Comparison of ENCODE assay signal across 8 mouse cellular contexts in genomic region chr2:120972964-120973363, GRCm38 (mm10). TPM values are rescaled to one million over a fixed set of nuclear protein-coding genes. Genes with fewer than 3 reads are reported as not detected.
DNase-seq lines count a peak whose midpoint lies in the region; ATAC-seq and TF ChIP-seq lines count a peak whose summit lies in the region.

No protein-coding gene starts in this region.

- no peaks in the 10 kb centered on the region for H3K9me3 ChIP-seq in kidney, postnatal 0 days (replicated peaks; ENCODE audit: low read length)
- no peaks in the 10 kb centered on the region for H3K9me3 ChIP-seq in stomach, embryonic 16.5 days (replicated peaks; ENCODE audit: control insufficient read depth, low read length)

- no peak for ATAC-seq in kidney, postnatal 0 days (replicated peaks; ENCODE audit: low FRiP score, low read depth)
- ATAC-seq in stomach, embryonic 16.5 days (ENCODE audit: insufficient read depth, low FRiP score), result no peak

- no peak overlapping the region for H3K9ac ChIP-seq in kidney, postnatal 0 days (ENCODE audit: low read depth, low read length)
- H3K9ac ChIP-seq in stomach, embryonic 16.5 days (ENCODE audit: low read length), result no peak overlapping the region

- DNase-seq in embryo, embryonic 10.5 days (ENCODE audit: low spot score), result peak; percentile 20
- no peak for DNase-seq in embryo, embryonic 9.5 days (ENCODE audit: extremely low spot score)
- peak; percentile 16 for DNase-seq in retina, postnatal 1 day
- no peak for DNase-seq in retina, embryonic 14.5 days (ENCODE audit: low spot score)
- peak; percentile 7 for DNase-seq in kidney, postnatal 0 days (ENCODE audit: low spot score)
- no peak for DNase-seq in T-cell, adult 2 months (ENCODE audit: low spot score)
- no peak for DNase-seq in left cerebral cortex, adult 8-10 months (ENCODE audit: low spot score in 2 of 2)

- H3K36me3 ChIP-seq in kidney, postnatal 0 days (ENCODE audit: insufficient read depth, low read length), result no peaks in the 10 kb centered on the region
- H3K36me3 ChIP-seq in stomach, embryonic 16.5 days (ENCODE audit: control insufficient read depth, insufficient read depth, low read length), result no peaks in the 10 kb centered on the region

- H3K4me3 ChIP-seq in kidney, postnatal 0 days (replicated peaks; ENCODE audit: low read depth, low read length), result no peak overlapping the region
- H3K4me3 ChIP-seq in stomach, embryonic 16.5 days (replicated peaks; ENCODE audit: low read length), result no peak overlapping the region; the same call in 1 of the 2 replicates

- H3K4me2 ChIP-seq in kidney, postnatal 0 days (ENCODE audit: low read length), result 0 out of 2 replicates have a peak overlapping the region, but pooled peaks have one; percentile 11
- H3K4me2 ChIP-seq in stomach, embryonic 16.5 days (ENCODE audit: low read depth, low read length), result 0 out of 2 replicates have a peak overlapping the region, but pooled peaks have one; percentile 22

- H3K27me3 ChIP-seq in kidney, postnatal 0 days (ENCODE audit: insufficient read depth, low read length), result no peaks in the 10 kb centered on the region
- H3K27me3 ChIP-seq in stomach, embryonic 16.5 days (ENCODE audit: control insufficient read depth, insufficient read depth, low read length), result no peaks in the 10 kb centered on the region

- WGBS in kidney, postnatal 0 days, result 20% methylated on average over 5 of the region's 5 CpGs
- WGBS in stomach, embryonic 16.5 days, result 21% methylated on average over 5 of the region's 5 CpGs

- H3K27ac ChIP-seq in kidney, postnatal 0 days, result no peak overlapping the region
- H3K27ac ChIP-seq in stomach, embryonic 16.5 days (ENCODE audit: low read length), result no peak overlapping the region

- TF ChIP-seq CTCF in kidney, postnatal 0 days (IDR thresholded peaks at IDR 0.05; ENCODE audit: low read depth), result peak; percentile 28; the same call in 1 of the 2 replicates

- H3K4me1 ChIP-seq in kidney, postnatal 0 days (replicated peaks; ENCODE audit: insufficient read depth, low read length), result peaks cover 4% of the 10 kb centered on the region; the same call in 1 of the 2 replicates
- H3K4me1 ChIP-seq in stomach, embryonic 16.5 days (ENCODE audit: control insufficient read depth, insufficient read depth, low read length), result peaks cover 12% of the 10 kb centered on the region

RNA-seq across cellular contexts. Expression of gene Ubr1, which starts 2.4 kb away (rescaled TPM):
- polyA plus RNA-seq in kidney, postnatal 0 days (2015; fragmentation: Nextera tagmentation; extraction: Ambion mirVana), result 16.2 and 18.6 TPM in 2 replicates
- 21.3 and 21.5 TPM in 2 replicates for polyA plus RNA-seq in stomach, embryonic 16.5 days (2015; fragmentation: Nextera tagmentation; extraction: Ambion mirVana)
- total RNA-seq in left cerebral cortex, adult 8-10 months (2022), result 10 to 100 TPM; 40.6 to 46.5 (median 44.4) TPM

RNA-seq across cellular contexts. Expression of gene Tmem62, which starts 3.9 kb away (rescaled TPM):
- 6.1 and 6.9 TPM in 2 replicates for polyA plus RNA-seq in kidney, postnatal 0 days (2015; fragmentation: Nextera tagmentation; extraction: Ambion mirVana)
- 4.7 and 4.8 TPM in 2 replicates for polyA plus RNA-seq in stomach, embryonic 16.5 days (2015; fragmentation: Nextera tagmentation; extraction: Ambion mirVana)
- total RNA-seq in left cerebral cortex, adult 8-10 months (2022), result 10 to 100 TPM; 22.7 to 30.4 (median 25.3) TPM

RNA-seq across cellular contexts. Expression of gene Ccndbp1, which starts 35.2 kb away (rescaled TPM):
- polyA plus RNA-seq in kidney, postnatal 0 days (2015; fragmentation: Nextera tagmentation; extraction: Ambion mirVana), result 53.3 and 54.1 TPM in 2 replicates
- polyA plus RNA-seq in stomach, embryonic 16.5 days (2015; fragmentation: Nextera tagmentation; extraction: Ambion mirVana), result 37.1 and 39.1 TPM in 2 replicates
- total RNA-seq in left cerebral cortex, adult 8-10 months (2022), result 10 to 100 TPM; 56.9 to 60.5 (median 59.9) TPM

Comparison
In these comparisons a context has a peak if more than half of its experiments do, and no peak if none do; other contexts are left out.
1. DNase-seq: peak in embryo, embryonic 10.5 days (single experiment), retina, postnatal 1 day (single experiment) and kidney, postnatal 0 days (single experiment); none in embryo, embryonic 9.5 days (single experiment), retina, embryonic 14.5 days (single experiment), T-cell, adult 2 months (single experiment) and left cerebral cortex, adult 8-10 months (0 of 2).